Mouse (Mus musculus) neural tube, embryonic 14.5 days (tissue): ENCODE data around the gene Dmbx1. TPM values are rescaled to one million over a fixed set of nuclear protein-coding genes. Genes with fewer than 3 reads are reported as not detected.

Source experiments
- ATAC-seq: fragments of 200-750 bp; cut with Nextera tagmentation; 2 replicates; pipeline ENCODE4 v1.8.0; 2017; ENCODE audit warnings: low read depth, mild to moderate bottlenecking, moderate TSS enrichment, moderate library complexity
- H3K27ac ChIP-seq: fragments of 300-500 bp; sonication (generic); 2 replicates; pipeline ENCODE4 v1.5.1; 2014; ENCODE audit warnings: low read depth, mild to moderate bottlenecking, control low read depth, low read length, moderate library complexity, mixed read lengths
- H3K27me3 ChIP-seq: fragments of 300-500 bp; sonication (generic); 2 replicates; pipeline ENCODE4 v1.6.1; 2014; ENCODE audit warnings: low read length; ENCODE audit not compliant: control insufficient read depth, insufficient read depth
- H3K36me3 ChIP-seq: fragments of 300-500 bp; sonication (generic); 2 replicates; pipeline ENCODE4 v1.6.1; 2014; ENCODE audit warnings: low read length, mixed read lengths; ENCODE audit not compliant: control insufficient read depth, insufficient read depth
- H3K4me1 ChIP-seq: fragments of 300-500 bp; sonication (generic); 2 replicates; pipeline ENCODE4 v1.6.1; 2014; ENCODE audit warnings: low read length; ENCODE audit not compliant: control insufficient read depth, insufficient read depth
- H3K4me2 ChIP-seq: fragments of 300-500 bp; sonication (generic); 2 replicates; pipeline ENCODE4 v1.6.1; 2014; ENCODE audit warnings: mild to moderate bottlenecking, low read depth, low read length, control low read depth
- H3K4me3 ChIP-seq: fragments of 300-500 bp; sonication (generic); 2 replicates; pipeline ENCODE4 v1.5.1; 2014; ENCODE audit warnings: low read depth, low read length, control low read depth, mixed read lengths
- H3K9ac ChIP-seq: fragments of 300-500 bp; sonication (generic); replicated peaks from 2 replicates; pipeline ENCODE4 v1.6.1; 2014; ENCODE audit warnings: low read depth, mild to moderate bottlenecking, control low read depth, low read length, mixed read lengths
- H3K9me3 ChIP-seq: fragments of 300-500 bp; sonication (generic); 2 replicates; pipeline ENCODE4 v1.6.1; 2016; ENCODE audit warnings: low read length; ENCODE audit not compliant: control insufficient read depth
- WGBS: fragments of 180-500 bp; shearing (Covaris S2); extraction: QIAGEN DNeasy Blood & Tissue Kit; methylation state at CpG from one replicate; pipeline ENCODE4 v1.1.7; 2014; 5-methylcytosine and 5-hydroxymethylcytosine counted together
- polyA plus RNA-seq: library from polyadenylated mRNA; unstranded; fragments of >200 nt; fragmentation: Nextera tagmentation; extraction: Ambion mirVana; gene quantifications from 2 replicates; pipeline ENCODE4 v1.2.1, GENCODE M21; 2014

Dmbx1 gene
- 0.62 and 0.85 TPM in 2 replicates for polyA plus RNA-seq

DNA sequence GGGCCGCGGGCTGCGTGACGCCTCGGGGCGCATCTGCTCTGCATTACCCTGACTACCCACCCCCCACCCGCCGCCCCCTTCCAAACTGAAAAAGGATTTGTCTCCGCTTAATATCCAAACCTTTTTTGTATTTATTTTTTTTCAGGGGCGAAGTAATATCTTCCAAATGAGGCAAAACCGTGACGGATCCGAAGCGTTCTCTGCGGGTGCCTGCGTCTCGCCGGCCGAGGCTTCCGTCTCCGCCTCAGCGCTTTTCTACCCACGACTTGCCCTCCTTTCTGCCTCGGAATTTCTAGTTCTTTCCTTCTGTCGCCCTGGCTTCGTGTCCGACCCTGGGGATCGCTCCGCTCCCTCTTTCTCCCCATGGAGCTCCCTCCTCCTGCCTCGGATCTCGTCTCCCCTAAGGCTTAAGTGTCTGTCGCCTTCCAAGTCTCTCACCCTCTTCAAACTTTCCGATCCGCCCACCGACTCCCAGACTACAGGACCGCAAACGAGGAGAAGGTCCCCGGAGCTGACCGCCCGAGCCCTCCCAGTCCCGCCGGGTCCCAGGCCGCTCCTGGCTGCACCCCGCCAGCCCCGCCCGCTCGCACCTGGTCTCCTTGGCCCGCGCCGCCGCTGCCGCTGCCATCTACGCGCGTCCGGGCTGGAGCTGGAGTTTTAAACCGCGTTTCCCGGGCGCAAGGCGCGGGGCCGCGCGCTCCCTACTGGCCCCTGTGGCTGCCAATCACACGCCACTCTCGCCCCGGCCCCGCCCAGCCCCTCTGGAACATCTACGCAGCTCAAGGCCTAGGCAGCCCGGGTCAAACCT, at the start of gene Dmbx1:
Gene Dmbx1 (minus strand): TSS at position 632 of the 808 bp plus-strand sequence.
- H3K9ac ChIP-seq = no peak within 1 kb of the TSS
- H3K36me3 ChIP-seq = no peaks in the 10 kb centered on the region
- no peak within 1 kb of the TSS for H3K4me3 ChIP-seq
- 0 out of 2 replicates have a peak within 1 kb of the TSS, but pooled peaks have one; percentile 31 for H3K4me2 ChIP-seq
- H3K9me3 ChIP-seq = no peaks in the 10 kb centered on the region
- WGBS = under 1% methylated on average over 68 of the region's 71 CpGs
- peaks cover 11% of the 10 kb centered on the region for H3K4me1 ChIP-seq
- ATAC-seq = no peak
- no peak within 1 kb of the TSS for H3K27ac ChIP-seq
- peaks cover 46% of the 10 kb centered on the region for H3K27me3 ChIP-seq

- 72% methylated on average over 7 of the region's 7 CpGs for WGBS
These were observed 49.7 kb upstream of the Dmbx1 start for GRCm38 (mm10) chr4:115989382-115989781.

GRCm38 (mm10) chr4:115987858-115988530, 48.3 kb upstream of the Dmbx1 start:
- Histone ChIP-seq H3K4me3 (no peak overlapping the region), H3K4me1 (no peaks in the 10 kb centered on the region), H3K27ac (no peak overlapping the region), H3K9ac (no peak overlapping the region), H3K27me3 (peaks cover 8% of the 10 kb centered on the region), H3K36me3 (no peaks in the 10 kb centered on the region), H3K9me3 (no peaks in the 10 kb centered on the region), H3K4me2 (no peak overlapping the region)
- WGBS = 78% methylated on average over 5 of the region's 5 CpGs
- ATAC-seq = no peak

More at GRCm38 (mm10) chr4:115989382-115989781, 49.7 kb upstream of the Dmbx1 start:
- no peaks in the 10 kb centered on the region for H3K4me1 ChIP-seq
- no peaks in the 10 kb centered on the region for H3K9me3 ChIP-seq
- H3K4me2 ChIP-seq = no peak overlapping the region
- peaks cover 3% of the 10 kb centered on the region for H3K27me3 ChIP-seq
- H3K27ac ChIP-seq = no peak overlapping the region
- no peaks in the 10 kb centered on the region for H3K36me3 ChIP-seq
- H3K4me3 ChIP-seq = no peak overlapping the region
- no peak for ATAC-seq
- no peak overlapping the region for H3K9ac ChIP-seq

- no peak overlapping the region for H3K27ac ChIP-seq
- H3K4me1 ChIP-seq = no peaks in the 10 kb centered on the region
- 93% methylated on average over 1 of the region's 1 CpGs for WGBS
- H3K27me3 ChIP-seq = peaks cover 8% of the 10 kb centered on the region
- no peak overlapping the region for H3K4me3 ChIP-seq
- H3K9ac ChIP-seq = no peak overlapping the region
- ATAC-seq = no peak
- H3K4me2 ChIP-seq = no peak overlapping the region
- H3K9me3 ChIP-seq = no peaks in the 10 kb centered on the region
- no peaks in the 10 kb centered on the region for H3K36me3 ChIP-seq
These were observed 47.7 kb upstream of the Dmbx1 start for GRCm38 (mm10) chr4:115987436-115987835.

- H3K9me3 ChIP-seq = no peaks in the 10 kb centered on the region
- H3K4me1 ChIP-seq = no peaks in the 10 kb centered on the region
- no peak overlapping the region for H3K4me2 ChIP-seq
- no peak overlapping the region for H3K27ac ChIP-seq
- H3K27me3 ChIP-seq = peaks cover 25% of the 10 kb centered on the region
- no peak overlapping the region for H3K4me3 ChIP-seq
- H3K9ac ChIP-seq = no peak overlapping the region
- 35% methylated on average over 8 of the region's 8 CpGs for WGBS
- no peaks in the 10 kb centered on the region for H3K36me3 ChIP-seq
- ATAC-seq = no peak
These were observed 45.2 kb upstream of the Dmbx1 start for GRCm38 (mm10) chr4:115984967-115985366.

DNA sequence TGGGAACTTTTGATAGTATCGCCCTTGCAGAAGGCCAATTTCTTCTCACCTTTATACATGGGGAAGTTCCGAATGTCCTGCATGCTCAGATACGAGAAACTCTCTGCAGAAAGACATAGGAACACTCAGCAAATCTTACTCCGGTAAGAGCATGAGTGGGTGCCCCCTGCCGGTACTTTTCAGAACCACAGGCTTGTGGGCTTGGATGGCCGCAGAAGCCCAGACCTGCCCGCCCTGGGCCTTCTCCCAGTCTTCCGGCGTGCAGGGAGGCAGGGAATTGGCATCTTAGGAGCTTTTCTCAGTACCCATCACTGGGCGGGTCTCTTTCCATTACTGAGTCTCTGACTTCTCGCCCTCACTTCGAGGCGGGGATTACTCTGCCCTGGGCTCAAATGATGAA, 44.4 kb upstream of the Dmbx1 start:
- 1% methylated on average over 13 of the region's 13 CpGs for WGBS
- peak; percentile 33; the same call in 1 of the 2 replicates for ATAC-seq
- no peaks in the 10 kb centered on the region for H3K9me3 ChIP-seq
- no peak overlapping the region for H3K27ac ChIP-seq
- peaks cover 6% of the 10 kb centered on the region for H3K4me1 ChIP-seq
- no peaks in the 10 kb centered on the region for H3K36me3 ChIP-seq
- H3K4me3 ChIP-seq = no peak overlapping the region
- no peak overlapping the region for H3K4me2 ChIP-seq
- H3K27me3 ChIP-seq = peaks cover 26% of the 10 kb centered on the region
- no peak overlapping the region for H3K9ac ChIP-seq

DNA sequence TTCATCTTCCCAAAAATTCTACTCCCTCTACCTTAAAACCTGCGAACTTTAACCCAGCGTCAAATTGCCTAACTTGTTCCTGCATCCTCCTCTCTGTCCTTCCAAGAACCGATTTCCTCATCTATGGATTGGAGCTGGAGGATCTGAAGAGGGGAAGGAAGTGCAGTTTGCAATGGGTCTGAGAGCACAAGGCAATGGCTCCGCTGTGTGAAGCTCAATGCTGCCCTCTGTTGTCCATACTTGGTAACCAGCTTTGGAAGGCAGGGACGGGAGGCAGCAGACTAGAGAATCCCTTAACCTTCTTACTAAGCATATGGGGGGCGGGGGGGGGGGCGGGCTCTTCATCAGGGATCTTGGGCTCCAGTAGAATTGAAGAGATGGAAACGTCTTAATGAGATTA, 41.0 kb upstream of the Dmbx1 start:
- peak; percentile 54; the same call in 1 of the 2 replicates for ATAC-seq

GRCm38 (mm10) chr4:115979437-115979836, 39.7 kb upstream of the Dmbx1 start:
- ATAC-seq = peak; percentile 35; the same call in 1 of the 2 replicates
- H3K27me3 ChIP-seq = peaks cover 54% of the 10 kb centered on the region
- WGBS = under 1% methylated on average over 39 of the region's 39 CpGs

More for the DNA sequence above, 41.0 kb upstream of the Dmbx1 start:
- H3K9me3 ChIP-seq = no peaks in the 10 kb centered on the region
- no peak overlapping the region for H3K4me2 ChIP-seq
- no peak overlapping the region for H3K27ac ChIP-seq
- 0% methylated on average over 8 of the region's 8 CpGs for WGBS
- H3K27me3 ChIP-seq = peaks cover 51% of the 10 kb centered on the region
- H3K9ac ChIP-seq = no peak overlapping the region
- no peak overlapping the region for H3K4me3 ChIP-seq
- peaks cover 6% of the 10 kb centered on the region for H3K4me1 ChIP-seq
- no peaks in the 10 kb centered on the region for H3K36me3 ChIP-seq

GRCm38 (mm10) chr4:115978911-115979310, 39.2 kb upstream of the Dmbx1 start:
- ATAC-seq = no peak
- peak overlapping the region; percentile 57; the same call in 1 of the 2 replicates for H3K4me2 ChIP-seq
- no peak overlapping the region for H3K4me3 ChIP-seq
- H3K27ac ChIP-seq = no peak overlapping the region
- no peaks in the 10 kb centered on the region for H3K9me3 ChIP-seq
- H3K9ac ChIP-seq = no peak overlapping the region
- peaks cover 55% of the 10 kb centered on the region for H3K27me3 ChIP-seq
- 6% methylated on average over 4 of the region's 4 CpGs for whole genome bisulfite sequencing
- no peaks in the 10 kb centered on the region for H3K36me3 ChIP-seq
- peaks cover 9% of the 10 kb centered on the region for H3K4me1 ChIP-seq

More at GRCm38 (mm10) chr4:115979437-115979836, 39.7 kb upstream of the Dmbx1 start:
- Histone ChIP-seq H3K36me3 (no peaks in the 10 kb centered on the region), H3K9ac (0 out of 2 replicates have a peak overlapping the region, but pooled peaks have one; percentile 22), H3K4me3 (peak overlapping the region; percentile 22; the same call in 1 of the 2 replicates), H3K27ac (no peak overlapping the region), H3K4me2 (peak overlapping the region; percentile 57), H3K4me1 (peaks cover 9% of the 10 kb centered on the region), H3K9me3 (no peaks in the 10 kb centered on the region)
